Mouse (Mus musculus): ENCODE measurements around the gene Ell2.

The Ell2 gene

GRCm38 (mm10) chr13:75734231-75734630, 27.7 kb downstream of the Ell2 start:
- no peak for DNase-seq

- DNase-seq, result no peak
Observed at GRCm38 (mm10) chr13:75735606-75736005, 29.0 kb downstream of the Ell2 start.

GRCm38 (mm10) chr13:75737991-75738390, 31.4 kb downstream of the Ell2 start:
- DNase-seq, result no peak

- DNase-seq, result no peak
Observed at GRCm38 (mm10) chr13:75738536-75738935, 32.0 kb downstream of the Ell2 start.

GRCm38 (mm10) chr13:75738957-75739356, 32.4 kb downstream of the Ell2 start:
- DNase-seq, result no peak

GRCm38 (mm10) chr13:75740018-75740417, 33.5 kb downstream of the Ell2 start:
- DNase-seq, result no peak

- no peak for DNase-seq
Observed at GRCm38 (mm10) chr13:75741119-75741518, 34.6 kb downstream of the Ell2 start.

- DNase-seq, result no peak
Observed at GRCm38 (mm10) chr13:75741736-75742729, 35.5 kb downstream of the Ell2 start.

- DNase-seq, result no peak
Observed at GRCm38 (mm10) chr13:75742970-75743369, 36.4 kb downstream of the Ell2 start.

GRCm38 (mm10) chr13:75744065-75744464, 37.5 kb downstream of the Ell2 start:
- DNase-seq, result no peak

GRCm38 (mm10) chr13:75745328-75745727, 38.8 kb downstream of the Ell2 start:
- no peak for DNase-seq

GRCm38 (mm10) chr13:75747265-75747664, 40.7 kb downstream of the Ell2 start:
- no peak for DNase-seq

GRCm38 (mm10) chr13:75748685-75749084, 42.1 kb downstream of the Ell2 start:
- DNase-seq, result no peak

- no peak for DNase-seq
Observed at GRCm38 (mm10) chr13:75750785-75751184, 44.2 kb downstream of the Ell2 start.

GRCm38 (mm10) chr13:75752216-75752938, 45.8 kb downstream of the Ell2 start:
- peak; percentile 91 for DNase-seq

- no peak for DNase-seq
Observed at GRCm38 (mm10) chr13:75754398-75754797, 47.8 kb downstream of the Ell2 start.

GRCm38 (mm10) chr13:75760859-75761548, 54.4 kb downstream of the Ell2 start:
- no peak for DNase-seq

- no peak for DNase-seq
Observed at GRCm38 (mm10) chr13:75762759-75763158, 56.2 kb downstream of the Ell2 start.

- DNase-seq, result no peak
Observed at GRCm38 (mm10) chr13:75763280-75763679, 56.7 kb downstream of the Ell2 start.

GRCm38 (mm10) chr13:75765742-75766141, 59.2 kb downstream of the Ell2 start:
- DNase-seq, result no peak

GRCm38 (mm10) chr13:75766238-75766637, 59.7 kb downstream of the Ell2 start:
- DNase-seq, result no peak

GRCm38 (mm10) chr13:75766967-75767366, 60.4 kb downstream of the Ell2 start:
- no peak for DNase-seq

GRCm38 (mm10) chr13:75770744-75771143, 64.2 kb downstream of the Ell2 start:
- DNase-seq, result no peak

Measured in lung, postnatal 14 days (tissue).